Mouse (Mus musculus): ENCODE measurements around the gene Ccl20.

The Ccl20 gene

GRCm38 (mm10) chr1:83141510-83141909 is 24.9 kb downstream of the Ccl20 start:
- DNase-seq = no peak

GRCm38 (mm10) chr1:83142055-83142454 is 25.5 kb downstream of the Ccl20 start:
- no peak for DNase-seq

- no peak for DNase-seq
These were observed 30.0 kb downstream of the Ccl20 start for GRCm38 (mm10) chr1:83146547-83146946.

- no peak for DNase-seq
These were observed 33.7 kb downstream of the Ccl20 start for GRCm38 (mm10) chr1:83150227-83150626.

GRCm38 (mm10) chr1:83152961-83153360 is 36.4 kb downstream of the Ccl20 start:
- no peak for DNase-seq

- no peak for DNase-seq
These were observed 40.3 kb downstream of the Ccl20 start for GRCm38 (mm10) chr1:83156876-83157275.

GRCm38 (mm10) chr1:83159603-83160002 is 43.0 kb downstream of the Ccl20 start, which contains the start of gene Daw1:
Gene Daw1, plus strand, starts transcription at chr1:83159752.
- DNase-seq = no peak

- no peak for DNase-seq
These were observed 45.1 kb downstream of the Ccl20 start for GRCm38 (mm10) chr1:83161658-83162057.

GRCm38 (mm10) chr1:83164027-83164426 is 47.5 kb downstream of the Ccl20 start:
- no peak for DNase-seq
